Mouse (Mus musculus) heart, embryonic 12.5 days (tissue): Measurements from ENCODE around the gene Ercc2. TPM values are rescaled to one million over a fixed set of nuclear protein-coding genes. Genes with fewer than 3 reads are reported as not detected.

Source experiments
- microRNA counts: library from miRNA; unstranded; fragments of <30 nt; microRNA quantifications from one replicate; lab custom pipeline; 2017
- microRNA-seq: library from miRNA; unstranded; fragments of <30 nt; microRNA quantifications from one replicate; pipeline ENCODE4, GENCODE M21; 2017
- polyA plus RNA-seq: library from polyadenylated mRNA; unstranded; fragments of >200 nt; fragmentation: Nextera tagmentation; extraction: Ambion mirVana; gene quantifications from 2 replicates; pipeline ENCODE4 v1.2.1, GENCODE M21; 2016

Gene Ercc2
- polyA plus RNA-seq, 1 experiment from 2014 or later: 17.5 TPM

MicroRNA genes within 50 kb of the gene (microRNA counts, 519-probe panel; counts per million panel counts)
- microRNA mmu-miR-343 (lab: Ali Mortazavi, UCI): not detected

Small RNAs within 50 kb of the gene (microRNA-seq; reads per million reads assigned to microRNA genes)
- gene Mir343: not detected

Other genes with a start within 250 kb of the Ercc2 start
- 10.0 TPM in 2 replicates for gene Qpctl, start 232.7 kb upstream of the Ercc2 start, polyA plus RNA-seq
- 101 TPM in 2 replicates for gene Snrpd2, start 232.3 kb upstream of the Ercc2 start, polyA plus RNA-seq
- 8.0 and 9.7 TPM in 2 replicates for gene Gipr, start 215.9 kb upstream of the Ercc2 start, polyA plus RNA-seq
- 17.7 and 18.2 TPM in 2 replicates for gene Eml2, start 205.6 kb upstream of the Ercc2 start, polyA plus RNA-seq
- 0.97 and 1.1 TPM in 2 replicates for gene Gpr4, start 169.5 kb upstream of the Ercc2 start, polyA plus RNA-seq
- 37.0 and 38.4 TPM in 2 replicates for gene Opa3, start 153.7 kb upstream of the Ercc2 start, polyA plus RNA-seq
- gene Vasp, start 110.2 kb upstream of the Ercc2 start, polyA plus RNA-seq: 93.7 and 99.0 TPM in 2 replicates
- gene Ppm1n, start 101.9 kb upstream of the Ercc2 start, polyA plus RNA-seq: not detected in 2 replicates
- 23.6 and 26.7 TPM in 2 replicates for gene Rtn2, start 99.4 kb upstream of the Ercc2 start, polyA plus RNA-seq
- 0.37 and 0.55 TPM in 2 replicates for gene Fosb, start 72.0 kb upstream of the Ercc2 start, polyA plus RNA-seq
- 59.2 and 66.0 TPM in 2 replicates for gene Ercc1, start 37.2 kb upstream of the Ercc2 start, polyA plus RNA-seq
- gene Cd3eap, start 22.5 kb upstream of the Ercc2 start, polyA plus RNA-seq: 17.6 and 18.4 TPM in 2 replicates
- 17.5 and 19.4 TPM in 2 replicates for gene Ppp1r13l, start 22.3 kb upstream of the Ercc2 start, polyA plus RNA-seq
- 4.2 and 4.6 TPM in 2 replicates for gene Klc3, start 22.1 kb downstream of the Ercc2 start, polyA plus RNA-seq
- 60.6 and 62.3 TPM in 2 replicates for gene Ckm, start 22.8 kb downstream of the Ercc2 start, polyA plus RNA-seq
- gene Mark4, start 76.8 kb downstream of the Ercc2 start, polyA plus RNA-seq: 11.4 and 11.7 TPM in 2 replicates
- gene Exoc3l2, start 81.3 kb downstream of the Ercc2 start, polyA plus RNA-seq: 2.9 and 3.1 TPM in 2 replicates
- 2.4 TPM in 2 replicates for gene Bloc1s3, start 126.4 kb downstream of the Ercc2 start, polyA plus RNA-seq
- gene Trappc6a, start 126.4 kb downstream of the Ercc2 start, polyA plus RNA-seq: 66.4 and 74.0 TPM in 2 replicates
- 0.08 TPM in 1 of 2 replicates, not detected in the other for gene Nkpd1, start 135.8 kb downstream of the Ercc2 start, polyA plus RNA-seq
- gene Ppp1r37, start 181.1 kb downstream of the Ercc2 start, polyA plus RNA-seq: 26.2 and 26.5 TPM in 2 replicates
- gene Zfp296, start 195.3 kb downstream of the Ercc2 start, polyA plus RNA-seq: 0.32 and 0.36 TPM in 2 replicates
- 118 and 121 TPM in 2 replicates for gene Gemin7, start 195.6 kb downstream of the Ercc2 start, polyA plus RNA-seq
- 37.1 and 40.6 TPM in 2 replicates for gene Clasrp, start 222.5 kb downstream of the Ercc2 start, polyA plus RNA-seq
- gene Relb, start 247.4 kb downstream of the Ercc2 start, polyA plus RNA-seq: 4.6 and 4.7 TPM in 2 replicates